Mouse (Mus musculus): ENCODE measurements around the gene B4galt3.

DNA sequence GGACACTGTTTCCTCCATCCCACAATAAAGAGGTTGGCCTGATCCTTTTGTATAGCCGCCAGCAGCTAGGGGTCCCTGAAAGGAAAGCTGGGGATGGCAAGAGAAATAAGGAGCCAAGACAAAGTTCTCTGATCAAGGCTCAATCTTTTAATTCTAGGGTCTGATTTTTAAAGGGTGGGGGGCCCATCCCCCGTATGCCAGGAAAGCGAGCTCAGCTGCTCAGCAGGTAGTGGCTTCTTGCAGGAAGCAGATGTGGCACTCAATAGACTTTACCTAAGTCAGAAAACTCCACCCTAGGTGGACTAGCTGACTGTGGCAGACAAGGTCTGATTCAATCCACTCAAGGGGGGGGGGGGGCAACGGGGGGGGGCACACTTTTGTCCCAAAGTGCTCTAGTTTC lies 43.3 kb upstream of the B4galt3 start:
- TF ChIP-seq CTCF (IDR thresholded peaks at IDR 0.05; ENCODE audit: low read depth, low read length) (no peak), EP300 (IDR thresholded peaks at IDR 0.05; ENCODE audit: insufficient read depth, low read depth, low read length) (0 out of 2 replicates have a peak, but pooled peaks have one; percentile 8)
